Mouse (Mus musculus) T-helper 17 cell (primary cell): ENCODE results near the gene Rhcg.

Source experiments
- in situ Hi-C, 2 experiments: fragments of 300-600 bp; cut with MboI, MseI; formaldehyde crosslinking; loops; 1 replicate in 1 of 2; 2 replicates in 1 of 2; pipeline ENCODE4 v1.15.1; 2025; ENCODE audit warnings: high pct_unique_total_duplicates in 2 of 2

Gene Rhcg

GRCm38 (mm10) chr7:79555368-79556034 lies 62.0 kb downstream of the Rhcg start:
- in situ Hi-C loops, result no loop called here

- in situ Hi-C loops, result no loop called here
These were observed 64.8 kb downstream of the Rhcg start for GRCm38 (mm10) chr7:79552702-79553101.

DNA sequence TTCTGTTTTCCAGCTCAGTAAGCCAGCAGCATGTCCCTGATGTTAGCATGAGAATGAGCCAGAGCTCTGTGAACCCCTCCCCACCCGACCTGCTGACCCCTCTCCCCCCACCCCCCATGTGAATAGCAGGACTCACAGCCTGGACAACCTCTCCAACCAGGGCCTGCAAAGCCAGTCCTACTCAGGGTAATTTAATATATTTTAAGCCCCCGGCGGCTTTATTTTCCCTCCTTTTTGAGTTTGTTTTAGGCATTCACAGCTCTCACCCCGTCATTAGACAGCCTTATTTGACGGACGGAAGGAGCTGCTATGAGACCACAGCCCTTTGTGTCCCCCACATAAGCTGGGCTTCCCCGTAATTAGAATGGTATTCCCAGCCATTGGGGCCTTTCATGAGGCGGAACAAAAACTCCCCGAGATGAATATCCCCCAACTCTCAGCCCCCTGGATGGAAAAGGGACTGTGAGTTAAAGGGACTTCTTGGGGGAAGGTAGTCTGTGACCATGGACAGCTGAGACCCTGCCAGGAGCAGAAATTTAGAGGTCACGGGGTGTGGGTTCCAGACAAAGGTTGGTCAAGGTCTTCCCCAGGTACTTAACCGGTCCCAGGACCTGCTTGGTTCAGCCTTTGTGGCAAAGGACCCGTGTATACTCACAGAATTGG lies 68.4 kb downstream of the Rhcg start:
- in situ Hi-C loops, result loop anchor here in 1 of 2 experiments (5.0 kb wide), 1 partner anchor 57 kb away; no protein-coding TSS in a partner anchor

GRCm38 (mm10) chr7:79547092-79547491 lies 70.4 kb downstream of the Rhcg start:
- in situ Hi-C loops, result loop anchor here in 1 of 2 experiments (5.0 kb wide), 1 partner anchor 55 kb away; no protein-coding TSS in a partner anchor

- in situ Hi-C loops, result loop anchor here in 1 of 2 experiments (5.0 kb wide), 1 partner anchor 53 kb away; no protein-coding TSS in a partner anchor
These were observed 72.4 kb downstream of the Rhcg start for GRCm38 (mm10) chr7:79545066-79545400.

DNA sequence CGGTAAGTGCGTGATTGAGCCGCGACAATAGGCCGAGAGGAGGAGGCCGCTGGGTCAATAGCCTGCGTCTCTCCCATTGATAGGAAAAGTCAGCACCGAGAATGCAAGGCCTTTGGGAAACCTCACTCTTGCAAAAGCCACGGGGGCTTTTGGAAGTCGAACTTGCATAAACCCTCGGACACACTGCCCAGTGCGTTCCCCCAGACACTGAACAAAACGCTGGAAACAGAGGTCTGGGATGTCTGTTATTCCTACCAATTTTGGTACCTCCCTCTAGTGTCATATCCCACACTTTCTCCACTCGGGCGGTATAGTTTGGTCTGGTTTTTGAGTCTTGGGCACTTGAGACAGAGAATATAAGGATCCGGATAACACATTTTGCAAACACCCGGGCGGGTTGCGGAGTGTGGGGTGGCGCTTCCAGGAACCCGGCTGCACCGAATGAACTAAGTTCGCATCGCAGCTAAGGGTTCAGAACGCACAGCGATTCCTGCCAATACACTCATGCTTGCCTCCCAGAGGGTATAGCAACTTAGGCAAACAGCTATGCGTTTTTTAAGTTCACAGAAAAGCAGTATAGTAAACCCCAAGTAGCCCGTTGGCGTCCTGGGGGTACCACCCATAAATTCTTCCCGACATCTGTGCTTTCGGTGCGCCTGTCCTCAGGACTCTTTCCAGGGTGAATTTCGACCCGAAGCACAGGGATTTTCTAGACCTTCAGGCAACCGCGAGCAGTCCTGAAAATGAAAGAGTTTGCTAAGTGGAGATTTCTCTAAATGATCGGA lies 73.0 kb downstream of the Rhcg start:
- in situ Hi-C loops, result loop anchor here in 1 of 2 experiments (5.0 kb wide), 1 partner anchor 52 kb away; no protein-coding TSS in a partner anchor
